8 mouse cellular contexts compared by ENCODE assay signal in the genomic region with DNA sequence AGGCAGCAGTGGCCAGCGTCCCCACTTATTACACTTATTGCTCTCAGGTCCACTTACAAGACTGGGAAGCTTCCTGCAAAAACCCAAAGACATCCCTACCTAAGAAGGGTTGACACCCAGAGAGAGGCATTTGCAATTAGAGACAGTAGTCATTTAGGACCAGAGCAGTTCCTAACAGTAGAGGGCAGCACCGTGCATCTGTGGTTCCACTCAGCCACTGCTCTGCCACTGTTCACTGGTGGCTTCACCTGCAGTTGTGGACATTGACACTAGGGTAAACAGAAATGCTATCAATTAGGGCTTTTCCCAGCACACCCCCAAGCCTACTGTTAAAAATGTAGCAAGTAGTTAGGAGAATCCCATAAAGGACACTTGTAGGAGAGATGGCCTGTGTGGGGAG. TPM values are rescaled to one million over a fixed set of nuclear protein-coding genes. Genes with fewer than 3 reads are reported as not detected.
A peak's percentile ranks its signal among the peaks of the same experiment; 100 is the strongest.
DNase-seq lines count a peak whose midpoint lies in the region; ATAC-seq and TF ChIP-seq lines count a peak whose summit lies in the region.

No protein-coding gene starts in this region.

- WGBS in liver, postnatal 0 days (ENCODE audit: insufficient replicate concordance) = 9% methylated on average over 2 of the region's 2 CpGs

- no peak overlapping the region for H3K4me2 ChIP-seq in liver, postnatal 0 days (ENCODE audit: low read depth, low read length)

- no peak overlapping the region for H3K9ac ChIP-seq in liver, postnatal 0 days (replicated peaks)

- H3K36me3 ChIP-seq in liver, postnatal 0 days (replicated peaks; ENCODE audit: insufficient read depth, low read length) = no peaks in the 10 kb centered on the region

- H3K9me3 ChIP-seq in liver, postnatal 0 days (ENCODE audit: low read length) = no peaks in the 10 kb centered on the region

- no peak overlapping the region for H3K27ac ChIP-seq in liver, postnatal 0 days (ENCODE audit: low read depth)

- H3K4me1 ChIP-seq in liver, postnatal 0 days (ENCODE audit: insufficient read depth) = no peaks in the 10 kb centered on the region

- DNase-seq in 3T3-L1 (ENCODE audit: low read depth, low spot score) (peak; percentile 72), ES-CJ7 (ENCODE audit: low read depth, low spot score) (peak; percentile 58)
- peak; percentile 72 to 73 for DNase-seq in cerebellum, adult 18-20 months
- DNase-seq in frontal cortex, postnatal 36 days (ENCODE audit: low spot score in 2 of 2) = peak; percentile 69 to 87
- DNase-seq in kidney, postnatal 10 days = peak; percentile 85
- DNase-seq in liver, postnatal 0 days = peak; percentile 71
- peak; percentile 45 for DNase-seq in retina, adult 2 months (ENCODE audit: low read depth, low spot score)
- peak; percentile 60 to 64 for DNase-seq in urinary bladder, postnatal 36 days (ENCODE audit: low spot score in 2 of 2)

- no peaks in the 10 kb centered on the region for H3K27me3 ChIP-seq in liver, postnatal 0 days (ENCODE audit: insufficient read depth, low read length)

- no peak overlapping the region for H3K4me3 ChIP-seq in liver, postnatal 0 days (ENCODE audit: low read depth, low read length)

- peak; percentile 50; the same call in 1 of the 2 replicates for ATAC-seq in liver, postnatal 0 days

- no peak for TF ChIP-seq EP300 in liver, postnatal 0 days (IDR thresholded peaks at IDR 0.05; ENCODE audit: low read depth)

- peak; percentile 81 for TF ChIP-seq CTCF in liver, postnatal 0 days (IDR thresholded peaks at IDR 0.05; ENCODE audit: low read depth)

RNA-seq across cellular contexts. Expression of gene Zfp365, which starts 40.7 kb away (rescaled TPM):
- 0.04 TPM in 1 of 2 replicates, not detected in the other for polyA plus RNA-seq in liver, postnatal 0 days (2015; fragmentation: Nextera tagmentation; extraction: Ambion mirVana)
